Mouse (Mus musculus) hindbrain, embryonic 10.5 days (tissue): Measurements from ENCODE around the gene Cds1. TPM values are rescaled to one million over a fixed set of nuclear protein-coding genes. Genes with fewer than 3 reads are reported as not detected.
A peak's percentile ranks its signal among the peaks of the same experiment; 100 is the strongest.

Experiments used
- DNase-seq: peaks from one replicate; pipeline ENCODE4 v3.0.0-alpha.2; 2017; ENCODE audit warnings: low spot score
- H3K27ac ChIP-seq: fragments of 300-500 bp; sonication (generic); 2 replicates; pipeline ENCODE4 v1.5.1; 2016; ENCODE audit warnings: mild to moderate bottlenecking, moderate library complexity
- H3K27me3 ChIP-seq: fragments of 300-500 bp; sonication (generic); 2 replicates; pipeline ENCODE4 v1.6.1; 2016; ENCODE audit warnings: mild to moderate bottlenecking; ENCODE audit not compliant: poor library complexity, insufficient read depth, severe bottlenecking
- H3K36me3 ChIP-seq: fragments of 300-500 bp; sonication (generic); 2 replicates; pipeline ENCODE4 v1.6.1; 2016; ENCODE audit warnings: mild to moderate bottlenecking, moderate library complexity
- H3K4me1 ChIP-seq: fragments of 300-500 bp; sonication (generic); replicated peaks from 2 replicates; pipeline ENCODE4 v1.6.1; 2016; ENCODE audit warnings: mild to moderate bottlenecking
- H3K4me3 ChIP-seq: fragments of 300-500 bp; sonication (generic); 2 replicates; pipeline ENCODE4 v1.5.1; 2016; ENCODE audit warnings: mild to moderate bottlenecking, moderate library complexity
- H3K9me3 ChIP-seq: fragments of 300-500 bp; sonication (generic); 2 replicates; pipeline ENCODE4 v1.6.1; 2016; ENCODE audit warnings: mild to moderate bottlenecking, moderate library complexity
- WGBS: fragments of 180-500 bp; shearing (Covaris S2); methylation state at CpG from one replicate; pipeline ENCODE4 v1.1.7; 2016; 5-methylcytosine and 5-hydroxymethylcytosine counted together
- polyA plus RNA-seq: library from polyadenylated mRNA; unstranded; fragments of >200 nt; fragmentation: Nextera tagmentation; extraction: Ambion mirVana; gene quantifications from 2 replicates; pipeline ENCODE4 v1.2.1, GENCODE M21; 2016

The Cds1 gene
- polyA plus RNA-seq: 0.73 and 1.2 TPM in 2 replicates

DNA sequence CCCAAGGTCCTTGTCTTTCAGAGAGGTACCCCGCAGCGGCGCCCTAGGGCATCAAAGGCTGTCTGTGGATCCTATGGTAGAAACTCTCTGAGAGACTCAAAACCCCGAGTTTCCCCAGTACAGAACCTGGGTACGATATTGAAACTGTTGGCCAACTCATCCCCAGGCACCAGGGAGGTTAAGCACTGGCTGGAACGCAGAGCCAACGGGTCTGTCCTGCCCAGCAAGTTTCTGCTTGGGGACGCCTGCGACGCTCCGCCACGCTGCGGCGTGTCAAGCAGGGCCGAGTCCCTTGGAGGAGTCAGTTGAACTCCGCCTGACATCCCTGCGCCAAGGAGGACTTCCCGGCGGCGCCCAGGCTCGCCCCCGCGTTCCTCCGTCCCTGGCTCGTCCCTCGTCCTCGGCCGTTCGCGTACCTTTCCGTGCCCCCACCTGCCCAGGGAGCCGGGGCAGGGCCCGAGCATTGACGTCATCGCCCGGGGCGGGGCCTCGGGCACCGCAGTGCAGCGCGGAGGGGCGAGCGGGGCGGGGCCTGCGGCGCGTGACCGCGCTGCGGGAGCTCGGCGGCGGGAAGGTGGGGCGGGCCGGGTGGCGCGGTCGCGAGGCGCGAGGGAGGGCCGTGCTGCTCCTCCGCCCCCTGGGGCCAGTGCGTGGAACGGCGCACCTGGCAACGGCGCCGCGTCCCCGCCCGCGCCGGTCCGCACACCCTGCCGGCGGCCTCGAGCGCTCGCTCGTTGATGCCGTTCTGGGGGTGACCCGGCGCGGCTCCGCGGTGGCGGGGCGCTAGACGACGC is at the start of gene Cds1:
Gene Cds1 (plus strand): TSS at position 577 of the 794 bp plus-strand sequence.
- H3K27me3 ChIP-seq: peaks cover 85% of the 10 kb centered on the region
- H3K27ac ChIP-seq: peak within 1 kb of the TSS; percentile 53
- peaks cover 17% of the 10 kb centered on the region for H3K4me1 ChIP-seq
- H3K9me3 ChIP-seq: no peaks in the 10 kb centered on the region
- WGBS: under 1% methylated on average over 87 of the region's 91 CpGs
- peak within 1 kb of the TSS; percentile 69 for H3K4me3 ChIP-seq
- peak; percentile 67 for DNase-seq
- no peaks in the 10 kb centered on the region for H3K36me3 ChIP-seq

GRCm38 (mm10) chr5:101724216-101724615 is 40.7 kb upstream of the Cds1 start:
- no peaks in the 10 kb centered on the region for H3K36me3 ChIP-seq
- no peaks in the 10 kb centered on the region for H3K27me3 ChIP-seq
- WGBS: 89% methylated on average over 9 of the region's 9 CpGs
- peaks cover 9% of the 10 kb centered on the region for H3K4me1 ChIP-seq
- H3K27ac ChIP-seq: no peak overlapping the region
- H3K9me3 ChIP-seq: no peaks in the 10 kb centered on the region
- H3K4me3 ChIP-seq: no peak overlapping the region
- no peak for DNase-seq

GRCm38 (mm10) chr5:101724756-101725155 is 40.2 kb upstream of the Cds1 start:
- Histone ChIP-seq H3K9me3 (no peaks in the 10 kb centered on the region), H3K27ac (no peak overlapping the region), H3K36me3 (no peaks in the 10 kb centered on the region), H3K27me3 (no peaks in the 10 kb centered on the region), H3K4me3 (no peak overlapping the region), H3K4me1 (peaks cover 9% of the 10 kb centered on the region)
- DNase-seq: no peak
- 96% methylated on average over 16 of the region's 16 CpGs for WGBS

DNA sequence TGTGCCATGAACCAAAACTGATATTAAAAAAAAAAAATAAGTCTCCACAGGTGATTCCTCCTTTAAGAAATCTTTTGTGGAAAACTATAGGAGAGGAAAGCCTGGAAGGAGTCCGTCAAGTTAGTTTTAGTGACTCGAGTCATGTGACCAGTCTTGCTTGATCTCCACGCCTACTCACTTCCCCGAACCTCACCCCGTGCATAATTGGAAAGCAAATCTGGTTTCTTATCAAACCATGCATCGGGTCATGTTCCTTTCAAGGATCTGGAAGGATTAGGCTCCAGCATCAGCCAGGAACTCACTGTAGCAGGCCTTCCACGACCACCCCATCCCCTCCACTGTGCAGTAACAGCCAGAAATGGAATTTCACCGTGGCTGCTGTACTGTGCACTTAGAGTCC is 39.2 kb upstream of the Cds1 start:
- no peaks in the 10 kb centered on the region for H3K9me3 ChIP-seq
- H3K4me1 ChIP-seq: peaks cover 3% of the 10 kb centered on the region
- H3K27me3 ChIP-seq: no peaks in the 10 kb centered on the region
- H3K4me3 ChIP-seq: no peak overlapping the region
- no peak for DNase-seq
- WGBS: 89% methylated on average over 8 of the region's 8 CpGs
- no peak overlapping the region for H3K27ac ChIP-seq
- H3K36me3 ChIP-seq: no peaks in the 10 kb centered on the region

- Histone ChIP-seq H3K4me1 (no peaks in the 10 kb centered on the region), H3K9me3 (no peaks in the 10 kb centered on the region), H3K27ac (no peak overlapping the region), H3K36me3 (no peaks in the 10 kb centered on the region), H3K27me3 (no peaks in the 10 kb centered on the region), H3K4me3 (no peak overlapping the region)
- no peak for DNase-seq
- WGBS: 86% methylated on average over 6 of the region's 6 CpGs
These were observed 38.6 kb upstream of the Cds1 start for GRCm38 (mm10) chr5:101726371-101726770.

- WGBS: 78% methylated on average over 8 of the region's 8 CpGs
- H3K4me1 ChIP-seq: no peaks in the 10 kb centered on the region
- H3K27me3 ChIP-seq: no peaks in the 10 kb centered on the region
- no peaks in the 10 kb centered on the region for H3K36me3 ChIP-seq
- no peak overlapping the region for H3K4me3 ChIP-seq
- no peaks in the 10 kb centered on the region for H3K9me3 ChIP-seq
- no peak for DNase-seq
- no peak overlapping the region for H3K27ac ChIP-seq
These were observed 36.5 kb upstream of the Cds1 start for GRCm38 (mm10) chr5:101728304-101728905.

DNA sequence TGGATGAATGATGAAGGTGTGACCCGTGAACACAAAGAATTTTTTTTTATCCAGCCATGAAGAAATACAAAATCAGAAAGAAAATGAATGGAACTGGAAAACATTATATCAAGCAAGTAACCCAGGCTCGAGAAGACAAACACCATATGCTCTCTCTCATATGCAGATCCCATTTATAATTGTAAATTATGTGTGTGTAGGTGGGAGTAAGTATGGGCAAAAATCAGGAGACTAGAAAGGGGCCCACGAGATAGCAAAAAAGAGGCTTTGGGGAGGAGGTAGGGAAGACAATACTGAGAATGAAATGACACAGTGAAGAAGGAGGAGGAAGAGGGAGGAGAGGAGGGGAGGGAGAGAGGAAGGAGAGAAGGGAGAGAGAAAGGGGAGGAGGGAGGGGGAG is 27.6 kb upstream of the Cds1 start:
- Histone ChIP-seq H3K36me3 (no peaks in the 10 kb centered on the region), H3K9me3 (no peaks in the 10 kb centered on the region), H3K4me3 (no peak overlapping the region), H3K27me3 (no peaks in the 10 kb centered on the region), H3K4me1 (no peaks in the 10 kb centered on the region), H3K27ac (no peak overlapping the region)
- DNase-seq: no peak
- WGBS: 83% methylated on average over 3 of the region's 3 CpGs

GRCm38 (mm10) chr5:101740471-101741223 is 24.3 kb upstream of the Cds1 start:
- no peak overlapping the region for H3K27ac ChIP-seq
- 89% methylated on average over 16 of the region's 16 CpGs for WGBS
- no peaks in the 10 kb centered on the region for H3K4me1 ChIP-seq
- no peaks in the 10 kb centered on the region for H3K36me3 ChIP-seq
- no peaks in the 10 kb centered on the region for H3K9me3 ChIP-seq
- H3K4me3 ChIP-seq: no peak overlapping the region
- H3K27me3 ChIP-seq: no peaks in the 10 kb centered on the region
- no peak for DNase-seq

DNA sequence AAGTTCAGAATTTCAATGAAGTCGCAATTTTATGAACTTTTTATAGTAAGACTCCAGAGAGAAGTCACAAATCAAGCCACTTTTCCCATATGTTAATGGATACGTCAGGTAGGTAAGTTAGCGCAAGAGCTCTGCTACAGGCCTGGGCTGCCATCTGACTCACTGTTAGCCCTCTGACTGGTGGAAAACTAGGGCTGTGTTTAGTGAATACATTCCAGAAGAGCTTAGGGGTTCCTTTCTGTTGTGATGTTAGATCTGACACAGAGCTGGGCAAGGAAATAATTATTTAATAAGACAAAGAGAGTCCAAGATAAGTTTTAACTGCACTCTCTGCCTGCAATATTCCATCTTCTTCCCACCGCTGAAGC is 23.7 kb upstream of the Cds1 start:
- Histone ChIP-seq H3K9me3 (no peaks in the 10 kb centered on the region), H3K4me1 (no peaks in the 10 kb centered on the region), H3K27ac (no peak overlapping the region), H3K4me3 (no peak overlapping the region), H3K27me3 (no peaks in the 10 kb centered on the region), H3K36me3 (no peaks in the 10 kb centered on the region)
- WGBS: 92% methylated on average over 4 of the region's 4 CpGs
- DNase-seq: no peak

GRCm38 (mm10) chr5:101742014-101742413 is 22.9 kb upstream of the Cds1 start:
- Histone ChIP-seq H3K36me3 (no peaks in the 10 kb centered on the region), H3K27ac (no peak overlapping the region), H3K4me1 (no peaks in the 10 kb centered on the region), H3K27me3 (no peaks in the 10 kb centered on the region), H3K9me3 (no peaks in the 10 kb centered on the region), H3K4me3 (no peak overlapping the region)
- WGBS: 96% methylated on average over 2 of the region's 2 CpGs
- DNase-seq: no peak

GRCm38 (mm10) chr5:101742425-101742824 is 22.5 kb upstream of the Cds1 start:
- Histone ChIP-seq H3K27ac (no peak overlapping the region), H3K27me3 (no peaks in the 10 kb centered on the region), H3K4me1 (no peaks in the 10 kb centered on the region), H3K9me3 (no peaks in the 10 kb centered on the region), H3K36me3 (no peaks in the 10 kb centered on the region), H3K4me3 (no peak overlapping the region)
- WGBS: 94% methylated on average over 8 of the region's 8 CpGs
- no peak for DNase-seq

- H3K4me3 ChIP-seq: no peak overlapping the region
- H3K9me3 ChIP-seq: no peaks in the 10 kb centered on the region
- H3K36me3 ChIP-seq: no peaks in the 10 kb centered on the region
- no peak for DNase-seq
- H3K4me1 ChIP-seq: no peaks in the 10 kb centered on the region
- H3K27me3 ChIP-seq: no peaks in the 10 kb centered on the region
- no peak overlapping the region for H3K27ac ChIP-seq
- WGBS: 82% methylated on average over 6 of the region's 6 CpGs
These were observed 20.0 kb upstream of the Cds1 start for GRCm38 (mm10) chr5:101744886-101745285.

DNA sequence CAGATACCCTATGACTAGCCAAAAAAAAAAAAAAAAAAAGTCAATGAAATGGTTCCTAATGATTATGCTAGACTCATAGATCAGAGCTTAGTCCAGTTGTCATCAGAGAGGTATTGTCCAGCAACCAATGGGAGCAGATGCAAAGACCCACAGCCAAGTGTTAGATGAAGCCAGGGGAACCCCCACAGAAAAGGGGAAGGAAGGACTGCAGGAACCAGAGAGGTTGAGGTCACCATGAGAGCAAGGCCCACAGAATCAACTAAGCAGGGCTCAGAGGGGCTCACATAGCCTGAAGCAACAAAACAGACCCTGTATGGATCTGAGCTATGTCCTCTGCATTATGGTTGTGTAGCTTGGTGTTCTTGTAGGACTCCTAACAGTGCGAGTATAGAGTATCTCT is 11.2 kb upstream of the Cds1 start:
- Histone ChIP-seq H3K4me3 (no peak overlapping the region), H3K36me3 (no peaks in the 10 kb centered on the region), H3K27me3 (peaks cover 3% of the 10 kb centered on the region; the same call in 1 of the 2 replicates), H3K9me3 (no peaks in the 10 kb centered on the region), H3K4me1 (no peaks in the 10 kb centered on the region), H3K27ac (no peak overlapping the region)
- no peak for DNase-seq
- WGBS: 88% methylated on average over 1 of the region's 1 CpGs
